Comparison of ENCODE assay signal across 9 mouse cellular contexts in the genomic region with DNA sequence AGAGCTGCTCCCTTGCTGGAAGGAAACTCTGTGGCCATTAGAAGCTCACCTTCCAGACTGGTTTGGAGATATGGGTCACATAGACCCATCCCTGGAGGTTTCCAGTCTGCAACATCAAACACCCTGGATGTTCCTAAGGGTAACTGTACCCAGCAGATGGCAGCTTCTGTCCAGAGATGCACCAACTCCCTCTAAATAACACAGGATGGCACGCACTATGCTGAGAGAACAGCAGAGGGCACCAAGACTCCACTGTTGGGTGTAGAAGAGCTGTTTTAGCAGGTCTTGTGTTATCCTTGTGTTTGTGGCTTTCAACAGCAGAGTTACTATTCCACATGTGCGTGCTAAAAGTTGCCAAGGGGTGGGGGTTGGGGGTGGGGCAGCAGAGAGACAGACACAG. TPM values are rescaled to one million over a fixed set of nuclear protein-coding genes. Genes with fewer than 3 reads are reported as not detected.
DNase-seq lines count a peak whose midpoint lies in the region; ATAC-seq lines count a peak whose summit lies in the region.
"Had no signal": no experiment of that assay in that cellular context is flagged by ENCODE, and none has a peak within 500 bp of the region (broad histone marks: within the 10 kb centered on the region; RNA-seq: fewer than 3 reads in every experiment).

No protein-coding gene starts in this region.

- 10% methylated on average over 2 of the region's 2 CpGs for WGBS in midbrain, embryonic 15.5 days

- H3K4me2 ChIP-seq in midbrain, embryonic 15.5 days = no peak overlapping the region

- H3K27ac ChIP-seq in midbrain, embryonic 15.5 days = no peak overlapping the region

- peak; percentile 89 for ATAC-seq in midbrain, embryonic 15.5 days (replicated peaks)

- no peaks in the 10 kb centered on the region for H3K9me3 ChIP-seq in midbrain, embryonic 15.5 days

- no peaks in the 10 kb centered on the region for H3K27me3 ChIP-seq in midbrain, embryonic 15.5 days (replicated peaks)

- DNase-seq in spleen, adult 18-20 months = peak; percentile 31 to 59
- no peak for DNase-seq in spleen, adult 12 weeks (ENCODE audit: low spot score)
- DNase-seq in embryo, embryonic 11 days = peak; percentile 88
- DNase-seq in gastrocnemius, postnatal 4 days (ENCODE audit: low spot score in 2 of 2) = peak; percentile 48 to 79
- DNase-seq in kidney, adult 18-20 months = peak; percentile 79
- peak; percentile 81 to 87 for DNase-seq in left cerebral cortex, postnatal 36 days (ENCODE audit: low spot score in 2 of 2)
- peak; percentile 48 to 74 for DNase-seq in spleen, postnatal 4 days (ENCODE audit: low spot score in 2 of 2)

- H3K9ac ChIP-seq in midbrain, embryonic 15.5 days = no peak overlapping the region

- intact Hi-C loops in left cerebral cortex, postnatal 36 days (cut with DNase I) = loop anchor here (1.0 to 10.0 kb wide), 5 partner anchors 120 to 774 kb away; a partner anchor contains a TSS

- H3K4me1 ChIP-seq in midbrain, embryonic 15.5 days = peaks cover 4% of the 10 kb centered on the region; the same call in 1 of the 2 replicates

- H3K4me3 ChIP-seq in midbrain, embryonic 15.5 days = no peak overlapping the region

- no peaks in the 10 kb centered on the region for H3K36me3 ChIP-seq in midbrain, embryonic 15.5 days (replicated peaks)
- H3K36me3 ChIP-seq: G1E had no signal

RNA-seq across cellular contexts. Expression of a gene that starts 21.5 kb away (rescaled TPM):
- not detected for total RNA-seq in gastrocnemius, postnatal 4 days (2021)
- under 1 TPM in 1 of 2 experiments, not detected in 1; 0.79 TPM for total RNA-seq in left cerebral cortex, postnatal 36 days (2021)
- not detected in 2 replicates for polyA plus RNA-seq in midbrain, embryonic 15.5 days (2015; fragmentation: Nextera tagmentation; extraction: Ambion mirVana)
- total RNA-seq: G1E had no signal

RNA-seq across cellular contexts. Expression of a gene that starts 29.2 kb away (rescaled TPM):
- 1 to 10 TPM; 5.9 to 6.6 TPM for total RNA-seq in gastrocnemius, postnatal 4 days (2021)
- total RNA-seq in left cerebral cortex, postnatal 36 days (2021) = 10 to 100 TPM; 24.0 to 25.1 TPM
- 12.6 and 13.2 TPM in 2 replicates for polyA plus RNA-seq in midbrain, embryonic 15.5 days (2015; fragmentation: Nextera tagmentation; extraction: Ambion mirVana)
